Mouse (Mus musculus): ENCODE measurements around the gene Fam222a.

Fam222a gene

DNA sequence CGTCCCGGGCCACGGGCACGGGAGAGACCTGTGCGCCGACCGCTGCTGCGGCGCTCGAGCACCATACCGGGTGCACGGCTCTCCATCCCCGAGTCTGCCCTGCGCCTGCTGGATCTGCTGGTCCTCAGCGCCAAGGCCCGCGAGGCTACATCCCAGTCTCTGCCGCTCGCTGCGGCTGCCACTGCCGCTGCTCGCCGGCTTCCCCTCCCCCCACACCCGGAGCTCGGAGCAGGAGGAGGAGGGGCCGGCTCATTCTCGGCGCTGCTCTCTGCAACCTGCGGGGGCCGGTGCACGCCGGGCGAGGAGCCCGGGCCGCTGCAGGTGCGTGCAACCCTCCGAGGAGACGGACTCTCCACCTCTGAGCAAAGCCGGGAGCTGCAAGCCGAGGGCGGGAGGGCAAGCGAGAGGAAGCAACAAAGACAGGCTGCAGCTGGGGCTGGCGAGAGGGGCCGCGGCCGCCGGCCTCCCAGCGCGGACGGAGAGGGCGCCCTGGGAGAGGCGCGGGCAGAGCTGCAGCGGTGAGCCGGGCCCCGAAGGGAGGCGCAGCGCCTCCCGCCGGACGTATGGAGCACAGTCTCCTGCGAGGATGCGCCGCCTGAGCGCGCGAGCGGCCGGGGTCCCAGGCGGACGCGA is at the start of gene Fam222a:
TSS of gene Fam222a (plus strand) at position 452 of the 633 bp plus-strand sequence.
- DNase-seq (ENCODE audit: inconsistent ontology term), result peak; percentile 79

DNA sequence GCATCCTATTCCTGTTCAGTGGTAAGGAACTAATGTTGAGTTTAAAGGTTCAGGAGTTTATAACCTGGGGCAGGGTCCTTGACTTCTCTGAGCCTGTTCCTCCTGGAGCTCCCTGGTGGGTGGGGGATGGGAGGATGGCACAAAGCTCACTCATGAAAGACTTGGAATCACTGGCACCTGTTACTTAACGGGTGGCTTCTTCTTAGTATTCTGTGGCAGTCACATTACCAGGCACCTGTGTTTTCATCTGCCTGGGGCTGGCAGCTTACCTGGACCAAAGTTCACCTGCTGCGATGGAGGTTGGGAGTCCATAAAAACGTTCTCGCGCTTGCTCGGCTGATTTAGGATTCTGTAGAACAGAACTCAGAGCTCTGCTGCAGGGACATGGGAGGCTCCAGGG is 39.5 kb upstream of the Fam222a start:
- no peak for DNase-seq (ENCODE audit: inconsistent ontology term)

DNA sequence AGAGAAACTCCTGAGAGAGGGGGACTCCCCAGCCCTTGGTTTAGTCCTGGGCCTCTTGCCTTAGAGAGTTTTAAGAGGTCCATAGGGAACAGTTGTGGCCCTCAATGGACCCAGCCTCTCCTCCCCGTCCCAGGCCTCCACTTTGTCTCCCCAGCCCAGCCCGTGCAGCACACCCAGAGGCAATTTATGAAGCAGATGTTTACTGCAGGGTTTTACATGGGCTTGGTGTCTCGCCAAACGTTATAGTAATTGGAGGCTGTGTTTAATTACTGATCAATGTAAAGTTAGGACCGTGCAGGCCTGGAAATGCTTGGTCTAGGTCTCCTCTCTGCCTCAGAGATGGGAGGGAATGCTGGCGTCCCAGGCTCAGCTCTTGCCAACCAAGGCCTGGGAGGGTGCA is 37.5 kb upstream of the Fam222a start:
- DNase-seq (ENCODE audit: inconsistent ontology term), result no peak

DNA sequence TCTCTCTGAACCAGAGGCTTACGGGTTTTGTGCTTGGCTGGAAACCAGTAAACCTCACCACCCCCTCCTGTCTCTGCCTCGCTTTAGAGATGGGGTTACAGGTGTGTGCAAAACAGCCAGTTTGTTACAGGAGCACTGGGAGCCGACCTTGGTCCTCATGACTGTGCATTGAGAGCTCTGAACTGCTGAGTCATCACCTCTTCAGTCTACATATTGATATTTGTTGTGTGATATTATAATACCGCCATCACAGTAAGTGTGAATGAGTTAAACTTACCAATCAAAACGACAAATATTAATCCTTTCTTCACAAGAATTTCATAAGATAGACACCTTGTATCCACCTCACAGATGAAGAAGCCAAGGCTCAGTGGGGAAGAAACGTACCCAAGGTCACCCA is 35.8 kb upstream of the Fam222a start:
- DNase-seq (ENCODE audit: inconsistent ontology term), result no peak

DNA sequence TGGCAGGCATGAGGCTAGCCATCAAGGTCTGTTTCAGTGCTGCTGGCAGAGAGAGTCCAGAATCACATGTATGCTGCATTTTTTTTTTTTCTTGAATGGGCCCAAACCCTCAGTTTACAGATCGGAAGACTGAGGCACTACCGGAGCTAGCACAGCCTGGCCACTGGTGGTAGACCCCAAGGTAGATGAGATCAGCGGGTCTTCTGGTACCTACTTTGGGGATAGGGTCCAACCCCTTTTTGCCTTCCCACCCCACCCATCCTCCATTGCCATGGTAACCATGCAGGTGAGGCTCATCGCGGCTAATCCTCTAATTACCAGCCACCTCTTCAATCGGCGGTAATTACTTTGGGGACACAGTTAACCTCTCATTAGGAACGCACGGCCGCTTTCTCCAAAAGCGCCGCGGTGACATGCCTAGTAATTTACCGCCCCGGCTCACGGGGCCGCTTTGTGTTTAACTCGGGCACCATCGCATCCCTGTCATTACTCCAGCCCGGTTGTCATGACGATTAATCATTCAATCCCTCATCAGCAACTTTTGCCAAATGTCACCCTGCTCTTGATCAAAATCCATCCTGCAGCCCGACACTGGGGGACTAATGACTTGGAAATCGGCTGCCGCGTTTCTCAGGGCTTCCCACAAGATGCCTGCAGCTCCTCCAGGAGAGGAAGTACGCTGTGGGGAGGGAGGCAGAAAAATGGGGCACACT is 30.4 kb upstream of the Fam222a start:
- DNase-seq (ENCODE audit: inconsistent ontology term), result peak; percentile 51

DNA sequence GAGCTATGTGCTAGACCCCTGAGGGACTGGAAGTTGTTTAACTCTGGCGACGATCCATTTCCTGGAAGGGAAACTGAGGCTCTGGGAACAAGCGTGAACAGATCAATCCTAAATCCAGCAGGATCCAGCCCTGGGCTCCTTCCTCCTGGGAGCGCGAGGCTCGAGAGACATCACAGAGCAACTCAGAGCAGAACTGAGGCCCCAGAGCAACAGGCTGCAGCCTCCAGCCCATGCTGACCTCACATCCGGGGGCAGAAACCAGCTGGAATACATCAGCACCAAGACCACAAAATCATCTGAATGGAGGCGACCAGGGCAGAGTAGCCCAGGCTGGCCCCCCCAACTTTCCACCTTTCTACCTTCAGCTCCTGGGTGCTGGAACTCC is 29.8 kb upstream of the Fam222a start:
- no peak for DNase-seq (ENCODE audit: inconsistent ontology term)

DNA sequence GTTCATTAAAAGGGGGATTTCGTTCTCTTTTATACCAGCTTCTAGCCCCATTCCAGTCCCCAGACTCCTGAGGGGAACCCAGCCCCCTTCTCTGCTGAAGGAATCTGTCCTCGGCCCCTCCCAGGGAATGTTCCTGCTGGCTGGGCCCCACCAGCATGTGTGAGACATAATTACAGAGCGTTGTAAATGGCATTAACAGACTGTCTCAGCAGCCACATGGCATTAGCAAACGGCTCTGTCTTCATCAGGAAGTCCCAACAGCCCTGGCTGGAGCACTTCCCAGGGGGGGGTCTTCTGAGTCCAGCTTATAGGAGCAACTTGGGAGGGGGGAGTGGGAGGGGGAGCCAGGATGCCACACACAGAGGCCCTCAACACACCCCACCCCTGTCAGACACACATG is 29.1 kb upstream of the Fam222a start:
- DNase-seq (ENCODE audit: inconsistent ontology term), result no peak

DNA sequence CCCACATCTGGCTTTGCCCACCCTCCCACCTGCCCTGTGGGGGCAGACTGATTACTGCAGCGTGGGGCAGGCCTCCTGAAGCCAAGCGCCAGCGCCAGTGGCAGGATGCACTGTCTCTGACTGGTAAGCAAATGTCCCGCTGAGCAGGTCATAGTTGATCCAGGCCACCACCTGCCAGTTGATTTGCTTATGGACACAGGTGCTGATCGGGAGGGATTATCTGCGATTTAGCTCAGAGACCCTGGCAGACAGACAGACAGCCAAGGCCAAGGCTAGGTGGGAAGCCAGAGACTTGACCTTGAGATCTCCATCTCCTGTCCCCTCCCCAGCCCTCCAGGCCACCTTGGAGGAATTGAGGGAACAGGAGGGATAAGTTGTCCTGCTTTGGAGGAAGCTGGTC is 28.1 kb upstream of the Fam222a start:
- no peak for DNase-seq (ENCODE audit: inconsistent ontology term)

DNA sequence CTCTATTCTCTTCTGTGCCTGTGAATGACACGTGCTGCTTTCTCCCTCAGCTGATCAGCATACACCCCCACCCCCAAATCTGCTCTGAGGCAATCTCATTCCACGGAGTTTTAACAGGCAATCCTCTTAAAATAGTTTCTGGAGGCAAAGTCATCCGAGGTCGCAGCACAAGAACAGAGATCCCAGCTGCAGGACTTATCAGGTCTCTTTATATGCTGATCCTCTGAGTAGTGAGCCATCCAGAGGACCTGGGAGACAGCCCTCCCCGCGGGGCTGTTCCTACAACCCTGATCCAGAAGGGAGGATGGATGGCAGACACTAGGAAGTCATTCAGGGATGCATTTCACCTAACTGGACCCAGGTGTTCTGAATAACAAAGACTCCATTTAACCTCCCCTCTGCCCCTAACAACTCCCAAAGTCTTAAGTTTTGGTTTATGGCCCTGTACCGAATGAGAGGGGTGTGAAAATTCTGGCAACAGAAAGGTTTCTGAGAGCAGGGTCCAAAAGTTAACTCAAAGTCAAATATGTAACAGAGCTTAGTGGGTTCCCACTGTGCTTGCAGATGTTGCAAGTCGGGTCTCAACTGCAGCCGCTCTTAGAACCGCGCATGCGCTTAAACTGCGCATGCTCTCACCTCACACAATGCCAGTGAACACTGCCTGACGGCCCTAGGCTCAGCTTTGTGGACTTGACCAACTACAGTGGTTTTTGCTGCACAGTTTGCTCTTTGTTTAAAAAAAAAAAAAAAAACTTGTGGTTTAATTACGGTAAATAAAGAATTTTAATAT is 26.0 kb upstream of the Fam222a start:
- no peak for DNase-seq (ENCODE audit: inconsistent ontology term)

DNA sequence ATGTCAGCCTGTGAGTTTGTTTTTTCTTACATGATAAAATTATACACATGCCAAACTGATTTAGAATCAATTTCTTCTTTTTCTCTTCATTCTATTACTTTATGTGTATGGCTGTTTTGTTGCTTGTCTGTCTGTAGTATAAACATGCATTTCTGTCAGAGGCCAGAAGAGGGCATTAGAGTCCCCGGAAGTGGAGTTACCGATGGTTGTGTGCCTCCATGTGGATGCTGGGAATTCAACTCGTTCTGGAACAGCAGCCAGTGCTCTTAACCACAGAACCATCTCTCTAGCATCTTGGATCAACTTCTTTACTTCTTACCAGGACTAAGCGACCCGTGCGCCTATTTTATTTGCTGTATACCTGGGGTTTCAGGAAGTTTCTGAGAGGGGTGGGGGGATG is 24.2 kb upstream of the Fam222a start:
- no peak for DNase-seq (ENCODE audit: inconsistent ontology term)

DNA sequence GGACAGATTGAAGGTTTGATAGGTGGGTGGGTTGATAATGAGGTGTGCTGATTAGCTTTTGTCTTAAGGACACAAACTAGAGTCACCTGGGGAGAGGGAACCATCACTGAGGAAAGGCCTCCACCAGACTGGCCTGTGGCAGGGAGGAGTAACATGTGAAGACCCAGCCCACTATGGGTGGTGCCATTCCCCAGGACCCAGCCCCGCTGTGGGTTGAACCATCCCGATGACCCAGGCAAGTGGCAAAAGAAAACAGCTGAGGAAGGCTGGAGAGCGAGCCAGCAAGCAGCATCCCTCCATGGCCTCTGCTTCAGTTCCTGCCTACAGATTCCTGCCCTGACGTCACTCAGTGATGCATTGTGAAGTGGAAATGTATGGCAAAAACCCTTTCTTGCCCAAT is 23.6 kb upstream of the Fam222a start:
- DNase-seq (ENCODE audit: inconsistent ontology term), result no peak

DNA sequence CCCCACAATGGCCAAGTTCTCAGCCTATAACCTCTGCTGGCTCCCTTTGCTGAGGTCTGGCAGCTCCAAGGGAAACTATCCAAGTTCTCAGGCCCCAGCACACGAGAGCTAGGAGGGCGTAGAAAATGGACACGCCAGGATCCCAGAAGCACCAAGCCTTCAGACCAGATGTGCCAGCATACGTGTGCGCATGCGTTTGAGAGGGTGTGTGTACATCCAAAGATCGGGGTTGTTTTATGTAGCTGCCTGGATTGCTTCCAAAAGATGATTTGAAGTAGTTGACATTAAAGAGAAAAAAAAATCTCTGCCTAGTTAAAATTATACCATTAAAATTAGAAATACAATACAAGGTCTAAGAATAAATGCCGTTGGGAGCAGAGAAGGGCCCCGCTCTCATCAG is 22.7 kb upstream of the Fam222a start:
- DNase-seq (ENCODE audit: inconsistent ontology term), result no peak

DNA sequence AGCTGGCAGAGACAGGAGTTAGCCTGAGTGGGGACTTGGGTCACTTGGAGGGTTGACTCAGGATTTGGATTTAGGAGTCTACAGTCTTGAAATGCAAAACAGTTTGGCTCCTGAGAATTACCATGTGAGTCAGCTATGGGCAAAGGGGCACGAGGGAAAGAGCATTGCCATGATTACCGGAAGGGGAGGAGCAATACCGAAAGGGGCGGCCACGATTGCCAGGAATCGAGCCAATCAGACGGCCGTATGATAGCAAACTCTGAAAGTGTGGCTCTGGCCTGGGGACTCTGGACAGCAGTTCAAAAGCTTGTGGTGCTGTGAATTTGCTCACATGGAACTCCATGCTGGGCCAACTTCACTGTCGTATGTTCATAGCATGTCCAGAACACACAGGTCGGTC is 18.8 kb upstream of the Fam222a start:
- DNase-seq (ENCODE audit: inconsistent ontology term), result no peak

DNA sequence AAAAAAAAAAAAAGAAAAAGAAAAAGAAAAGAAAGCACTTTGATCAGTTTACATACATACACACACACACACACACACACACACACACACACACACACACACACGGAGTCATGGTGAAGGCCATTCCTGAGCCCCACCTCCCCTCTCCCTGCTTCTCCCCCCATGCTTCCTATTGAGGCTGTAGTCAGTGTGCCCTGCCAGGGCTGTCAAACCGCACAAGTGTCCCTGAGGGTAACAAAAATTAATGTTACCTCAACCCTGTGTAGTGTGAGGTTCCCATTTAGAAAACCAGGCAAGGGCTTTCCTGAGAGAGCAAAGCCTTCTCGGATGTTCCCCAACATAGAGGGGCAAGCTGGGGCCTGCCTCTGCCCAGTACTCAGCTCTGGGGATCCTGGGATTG is 18.0 kb upstream of the Fam222a start:
- DNase-seq (ENCODE audit: inconsistent ontology term), result no peak

DNA sequence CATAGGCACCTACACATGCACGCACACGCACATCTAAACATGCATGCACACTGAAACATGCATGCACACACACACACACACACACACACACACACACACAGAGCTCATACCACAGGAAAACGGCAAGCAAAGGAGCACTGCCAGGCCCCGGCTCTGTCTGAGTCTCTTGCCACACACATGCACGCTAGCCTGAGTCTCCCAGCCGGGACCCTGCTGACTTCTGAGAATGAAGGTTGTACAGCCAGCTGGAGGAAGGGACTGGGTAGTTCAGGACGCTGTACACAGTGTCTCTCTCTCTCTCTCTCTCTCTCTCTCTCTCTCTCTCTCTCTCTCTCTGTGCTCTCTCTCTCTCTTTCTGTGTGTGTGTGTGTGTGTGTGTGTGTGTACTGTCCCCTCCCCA is 17.4 kb upstream of the Fam222a start:
- DNase-seq (ENCODE audit: inconsistent ontology term), result no peak

DNA sequence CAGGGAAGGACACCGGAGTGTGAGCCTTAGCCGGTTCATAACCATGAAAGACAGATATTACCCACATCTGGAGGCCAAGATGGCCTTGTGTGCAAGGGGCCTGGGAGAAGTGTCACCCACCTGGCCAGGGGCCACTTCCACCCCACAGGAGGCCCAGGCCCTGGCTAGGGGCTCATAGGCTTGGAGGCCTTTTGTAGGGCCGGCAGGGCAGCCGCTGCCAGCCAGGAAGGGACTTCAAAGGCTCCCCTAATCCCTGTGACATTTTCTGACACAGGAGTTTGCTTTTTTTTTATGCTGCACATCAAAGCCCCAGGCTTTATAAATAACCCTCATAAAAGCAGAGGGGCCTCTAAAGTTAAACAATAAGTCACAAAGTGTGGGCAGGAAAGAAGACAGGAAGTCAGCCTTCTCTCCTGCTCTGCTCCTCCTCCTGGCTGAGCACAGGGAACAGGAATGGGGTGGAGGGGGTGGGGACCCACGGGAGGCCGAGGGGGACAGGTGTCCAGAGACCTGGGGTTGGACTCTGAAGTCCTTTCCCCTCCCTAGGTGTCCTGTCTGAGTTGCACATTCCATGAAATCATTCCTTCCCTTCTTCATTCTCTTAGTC is 16.8 kb upstream of the Fam222a start:
- no peak for DNase-seq (ENCODE audit: inconsistent ontology term)

DNA sequence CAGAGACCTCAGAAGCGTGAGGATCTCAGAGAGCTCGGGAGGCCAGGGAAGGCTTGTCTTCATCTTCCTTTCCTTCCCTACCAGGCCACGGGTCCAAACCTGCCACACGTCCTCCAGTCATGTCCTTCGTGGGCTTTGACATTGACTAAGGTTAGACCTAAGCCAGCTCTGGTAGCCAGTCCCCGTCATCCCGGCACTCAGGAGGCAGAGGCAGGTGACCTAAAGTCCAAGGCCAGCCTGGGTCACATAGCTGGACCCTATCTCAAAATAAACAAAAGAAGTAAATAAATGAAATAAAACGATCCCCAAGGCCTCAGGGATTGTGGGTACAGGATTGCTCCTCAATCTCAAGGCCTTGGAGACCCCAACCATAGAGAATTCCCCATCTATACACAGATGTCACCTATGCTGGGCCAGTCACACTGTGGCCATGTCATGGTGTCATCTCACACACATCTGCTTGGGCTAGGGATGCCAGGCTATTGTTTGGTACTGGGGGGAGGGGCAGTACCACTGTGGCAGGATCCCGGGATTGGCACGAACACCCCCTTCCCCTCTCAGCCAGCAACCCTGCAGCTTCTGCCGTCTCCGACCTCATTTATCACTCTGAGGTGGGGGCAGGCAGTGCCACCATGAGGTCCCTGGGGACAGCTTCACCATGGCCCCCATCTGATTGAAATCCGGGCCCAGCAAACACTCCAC is 15.2 kb upstream of the Fam222a start:
- no peak for DNase-seq (ENCODE audit: inconsistent ontology term)

DNA sequence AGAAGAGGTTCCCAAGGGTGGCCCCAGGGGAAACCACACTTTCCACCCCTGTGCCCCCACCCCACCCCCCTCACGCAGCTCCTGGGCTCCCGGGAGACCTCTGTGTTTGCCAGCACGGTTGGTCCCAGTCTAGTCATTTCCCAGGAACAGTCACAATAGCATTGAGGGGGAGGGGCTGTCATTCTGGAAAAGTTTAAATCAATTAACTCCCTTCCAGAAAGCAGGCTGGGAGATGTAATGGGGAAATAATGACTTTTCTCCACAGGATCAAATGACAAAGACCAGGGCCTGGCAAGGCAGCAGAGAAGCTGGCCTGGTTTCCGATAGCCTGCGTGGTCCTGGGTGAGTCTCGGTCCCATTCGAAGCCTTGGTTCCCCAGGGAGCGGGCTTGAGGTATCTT is 14.1 kb upstream of the Fam222a start:
- no peak for DNase-seq (ENCODE audit: inconsistent ontology term)

DNA sequence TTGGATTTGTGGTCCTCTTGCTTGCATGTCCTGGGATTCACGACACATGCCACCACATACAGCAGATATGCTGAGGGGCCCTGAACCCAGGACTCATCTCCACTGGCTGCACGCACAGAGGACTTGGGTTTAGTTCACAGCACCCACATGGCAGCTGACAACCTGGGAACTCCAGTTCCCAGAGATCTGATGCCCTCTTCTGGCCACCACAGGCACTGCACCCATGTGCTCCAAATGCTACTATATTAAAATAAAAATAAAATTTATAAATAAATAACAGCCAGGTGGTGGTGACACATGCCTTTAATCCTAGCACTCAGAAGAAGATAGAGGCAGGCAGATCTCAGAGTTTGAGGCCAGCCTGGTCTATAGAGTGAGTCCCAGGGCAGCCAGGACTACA is 12.4 kb upstream of the Fam222a start:
- DNase-seq (ENCODE audit: inconsistent ontology term), result no peak

DNA sequence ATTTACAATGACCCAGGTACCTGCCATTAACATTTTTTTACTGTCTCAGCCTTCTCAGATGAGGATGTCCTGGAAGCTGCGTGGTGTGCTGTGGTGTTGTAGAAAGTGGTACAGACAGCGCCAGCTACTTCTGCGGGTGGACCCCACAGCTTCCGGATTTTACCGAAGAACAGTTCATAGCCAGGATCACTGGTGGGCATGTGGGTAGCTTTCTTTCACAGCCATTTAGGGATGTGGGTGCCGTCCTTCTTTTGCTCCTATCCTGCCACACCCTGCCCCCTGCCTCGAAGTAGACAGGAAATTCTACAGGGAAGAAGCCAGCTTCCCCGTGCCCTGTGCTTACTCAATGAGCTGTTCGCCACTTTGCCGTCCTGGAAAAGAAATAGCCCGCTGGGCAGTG is 11.7 kb upstream of the Fam222a start:
- DNase-seq (ENCODE audit: inconsistent ontology term), result no peak

DNA sequence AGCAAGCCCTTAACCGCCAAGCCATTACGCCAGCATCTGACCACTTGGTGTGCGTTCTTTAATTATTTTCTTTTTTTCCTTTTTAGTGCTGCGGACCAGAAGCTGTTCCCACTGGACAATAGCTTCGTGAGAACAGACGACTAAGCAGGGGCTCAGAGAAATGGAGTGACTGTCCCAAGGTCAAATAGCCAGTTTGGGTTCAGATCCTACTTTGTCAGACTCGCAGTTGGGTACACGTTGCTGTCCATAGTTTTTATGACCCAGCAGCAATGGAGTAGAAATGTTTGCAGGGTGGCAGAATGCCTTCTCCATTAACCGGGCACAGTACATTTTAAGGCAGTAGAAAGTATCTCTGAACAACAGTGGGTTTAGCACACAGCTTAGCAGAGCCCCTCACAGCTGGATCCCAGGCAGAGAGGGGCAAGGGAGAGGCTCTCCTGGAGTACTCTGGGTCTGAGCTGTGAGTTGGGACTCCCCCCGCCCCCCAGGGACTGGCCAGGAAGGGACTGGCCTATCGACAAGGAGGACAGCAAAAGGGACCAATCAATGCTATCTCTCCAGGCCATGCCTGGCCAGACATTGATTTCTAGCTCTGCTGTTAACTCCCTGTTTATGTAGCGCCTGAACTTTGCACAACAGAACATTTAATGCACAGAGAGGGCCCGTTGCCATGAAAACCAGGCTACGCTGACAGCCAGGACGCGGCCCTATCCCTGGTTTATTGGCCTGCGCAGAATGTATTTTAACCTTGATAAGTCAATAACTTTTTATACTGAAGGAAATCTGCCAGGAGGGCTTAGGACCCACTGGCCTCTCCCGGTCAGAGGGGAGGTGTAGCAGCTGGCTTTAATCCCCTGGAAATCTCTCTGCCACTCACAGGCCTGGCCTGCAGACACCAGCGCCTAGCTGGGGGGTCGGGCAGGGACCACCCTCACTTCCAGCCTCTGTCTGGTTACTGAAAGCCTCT is 9.8 kb upstream of the Fam222a start:
- DNase-seq (ENCODE audit: inconsistent ontology term), result no peak
